Mouse (Mus musculus): ENCODE measurements around the gene Nynrin. TPM values are rescaled to one million over a fixed set of nuclear protein-coding genes. Genes with fewer than 3 reads are reported as not detected.

Gene Nynrin
- 0.48 and 0.84 TPM in 2 replicates for polyA plus RNA-seq (2021; fragmentation: Nextera tagmentation)
- long read RNA-seq, experiment 1, partial matches to known transcripts, result 1 of 6 reads
- long read RNA-seq, experiment 1, other reads (novel, unspliced or antisense), result 5 of 6 reads
- long read RNA-seq, experiment 2, result 0 reads

DNA sequence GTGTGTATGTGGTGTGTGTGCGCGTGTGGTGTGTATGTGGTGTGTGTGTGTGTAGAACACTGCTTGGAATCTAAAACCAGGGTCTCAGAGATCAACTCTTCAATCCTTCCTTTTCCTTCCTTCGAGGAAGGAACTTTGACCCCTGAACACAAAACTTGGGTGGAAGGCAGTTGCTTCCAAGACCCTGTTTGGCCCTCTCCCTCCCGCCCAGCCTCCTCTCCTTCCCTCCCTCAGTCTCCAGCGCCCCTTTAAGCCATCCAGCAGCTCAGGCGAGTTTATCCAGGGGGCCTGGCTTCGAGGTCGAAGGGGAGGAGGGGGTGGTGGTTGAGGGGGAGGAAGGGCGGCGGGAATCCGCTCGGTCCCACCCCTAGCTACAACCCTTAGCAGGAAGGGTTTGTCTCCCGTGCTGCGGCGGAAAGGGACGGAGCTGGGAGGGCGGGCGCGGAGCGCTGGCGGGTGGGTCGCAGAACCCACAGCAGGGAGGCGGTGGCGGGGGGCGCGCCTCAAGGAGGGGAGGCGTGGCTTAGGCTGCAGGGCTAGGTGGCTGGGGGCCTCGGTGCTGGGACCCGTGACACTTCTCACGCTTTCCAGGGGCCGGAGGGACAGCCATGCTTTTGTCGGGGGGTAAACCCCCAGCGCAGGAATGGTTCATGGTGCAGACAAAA lies at the start of gene Nynrin:
Nynrin (plus strand) TSS at position 390 of the 665 bp plus-strand sequence.

DNA sequence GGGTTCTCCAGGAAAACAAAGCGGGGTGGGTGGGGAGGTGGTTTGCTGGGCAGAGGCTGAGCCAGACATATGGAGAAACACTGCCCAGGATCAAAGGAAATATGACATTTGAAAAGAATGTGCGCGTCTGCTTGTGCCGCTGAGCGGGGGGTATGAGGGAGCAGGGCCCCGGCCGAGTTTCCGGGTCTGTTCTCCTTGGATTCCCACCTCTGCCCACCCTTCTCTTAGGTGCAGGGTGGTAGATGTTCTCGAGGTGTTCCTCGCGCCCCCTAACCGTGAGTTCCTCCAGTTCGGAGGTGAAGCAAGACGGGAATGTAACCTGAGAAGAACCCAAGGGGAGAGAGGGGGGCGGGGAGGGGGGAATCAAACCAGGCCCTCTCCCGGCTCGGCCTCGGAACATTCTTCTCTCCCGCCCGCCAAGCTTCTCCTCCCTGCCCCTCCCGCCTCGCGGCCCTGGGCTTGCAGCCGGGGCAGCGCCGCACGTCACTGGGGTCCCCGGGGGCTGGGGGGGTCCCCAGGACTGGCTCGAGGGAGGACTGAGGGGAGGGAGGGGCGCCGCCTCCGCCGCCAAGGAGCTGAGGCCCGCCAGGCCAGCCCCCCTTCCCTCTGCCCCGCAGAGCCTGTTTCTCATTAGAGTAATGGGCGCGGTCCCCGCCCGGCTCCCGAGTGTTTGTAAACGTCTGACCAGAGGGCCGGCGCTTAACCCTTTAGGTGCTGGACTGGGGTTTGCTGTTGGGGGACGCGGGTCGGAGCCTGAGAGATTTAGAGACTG lies 30.6 kb upstream of the Nynrin start, which contains the start of gene Nfatc4:
Nfatc4 (plus strand) TSS at position 154 of the 772 bp plus-strand sequence.

DNA sequence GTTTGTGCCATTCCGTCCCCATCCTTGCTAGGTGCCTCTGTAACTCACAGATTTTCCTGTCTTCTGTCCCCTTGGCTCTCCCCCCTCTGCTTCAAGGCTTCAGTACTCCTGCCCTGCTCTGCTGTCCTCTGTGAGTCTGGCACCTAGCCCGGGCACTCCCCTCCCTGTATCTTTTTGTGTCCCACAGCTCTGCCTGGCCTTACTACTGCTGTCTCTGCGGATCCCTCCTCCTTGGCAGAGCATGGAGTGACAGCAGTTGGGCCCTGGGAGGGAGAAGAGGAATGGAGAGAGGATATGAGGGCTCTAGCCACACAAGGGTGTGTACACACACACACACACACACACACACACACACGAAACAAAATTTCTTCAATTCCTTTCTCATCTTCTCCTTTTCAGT lies 30.4 kb downstream of the Nynrin start, which contains the start of gene Cbln3:
Cbln3 (minus strand) TSS at position 227 of the 400 bp plus-strand sequence.

DNA sequence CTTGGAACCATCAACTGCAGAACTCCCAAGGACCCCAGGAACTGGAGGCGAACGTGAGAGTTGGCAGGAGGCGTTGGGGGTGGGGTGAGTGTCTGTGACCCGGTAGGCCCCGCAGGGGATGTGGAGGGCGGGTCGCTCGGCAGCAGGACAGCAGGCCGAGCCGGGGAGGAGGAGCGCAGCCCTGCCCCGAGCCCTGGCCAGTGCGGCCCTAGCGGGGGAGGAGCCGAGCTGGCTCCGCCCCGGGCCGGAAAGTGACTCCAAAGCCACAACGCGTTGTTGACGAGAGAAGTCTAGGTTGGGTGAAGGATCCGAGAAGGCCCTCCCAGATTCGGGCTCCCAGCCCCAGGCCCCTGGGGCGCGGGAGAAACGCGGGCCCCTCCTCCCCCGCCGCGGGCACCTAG lies 30.9 kb downstream of the Nynrin start, which contains the start of gene Khnyn:
Khnyn (plus strand) TSS at position 235 of the 401 bp plus-strand sequence.

DNA sequence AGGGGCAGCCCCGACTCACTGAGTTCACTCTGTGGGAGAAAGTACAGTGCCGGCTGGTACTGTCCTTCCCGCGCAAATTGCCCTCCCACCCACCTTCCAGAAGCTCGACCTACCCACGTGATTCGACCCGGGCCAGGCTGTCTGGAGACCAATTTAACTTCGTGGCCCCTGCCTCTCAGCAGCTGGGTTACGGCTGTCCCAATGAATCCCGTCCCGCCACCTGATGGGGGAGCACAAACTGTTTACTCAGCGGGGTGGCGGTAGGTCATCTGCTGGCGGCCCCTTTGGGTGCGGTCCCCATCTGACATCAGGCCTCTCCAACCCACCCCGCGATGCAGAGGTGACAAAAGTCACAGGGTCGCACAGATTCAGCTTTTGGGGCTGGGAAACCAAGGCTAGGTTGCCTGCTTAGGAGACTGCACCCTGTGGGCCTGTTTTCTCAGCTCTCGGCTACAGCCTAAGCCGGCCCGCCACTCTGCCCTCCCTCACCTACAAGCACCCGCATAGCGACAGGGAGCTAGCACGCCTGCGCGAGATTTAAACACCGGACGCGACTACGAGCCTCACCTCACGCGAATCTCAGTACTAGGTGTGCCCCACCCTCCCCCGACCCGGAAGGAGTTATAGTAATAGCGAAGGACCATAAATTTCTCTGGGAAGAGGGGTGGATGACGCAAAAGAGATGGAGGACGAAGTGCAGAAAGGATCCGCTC lies 46.0 kb downstream of the Nynrin start, which contains the start of gene Sdr39u1:
Sdr39u1 (minus strand) TSS at position 593 of the 713 bp plus-strand sequence.

Other genes with a start within 250 kb of the Nynrin start
- gene Rec8, start 236.0 kb upstream of the Nynrin start, polyA plus RNA-seq (2021; fragmentation: Nextera tagmentation), result 0.65 and 1.0 TPM in 2 replicates
- 40.6 and 51.1 TPM in 2 replicates for gene Ipo4, start 218.1 kb upstream of the Nynrin start, polyA plus RNA-seq (2021; fragmentation: Nextera tagmentation)
- gene Gm49378, start 216.1 kb upstream of the Nynrin start, polyA plus RNA-seq (2021; fragmentation: Nextera tagmentation), result 0.55 TPM in 1 of 2 replicates, not detected in the other
- 24.9 and 28.7 TPM in 2 replicates for gene Tm9sf1, start 210.2 kb upstream of the Nynrin start, polyA plus RNA-seq (2021; fragmentation: Nextera tagmentation)
- 0.11 and 0.22 TPM in 2 replicates for gene Tssk4, start 203.8 kb upstream of the Nynrin start, polyA plus RNA-seq (2021; fragmentation: Nextera tagmentation)
- gene Mdp1, start 193.5 kb upstream of the Nynrin start, polyA plus RNA-seq (2021; fragmentation: Nextera tagmentation), result 55.6 and 68.7 TPM in 2 replicates
- 21.2 and 26.0 TPM in 2 replicates for gene Gmpr2, start 182.1 kb upstream of the Nynrin start, polyA plus RNA-seq (2021; fragmentation: Nextera tagmentation)
- 603 and 676 TPM in 2 replicates for gene Nedd8, start 181.9 kb upstream of the Nynrin start, polyA plus RNA-seq (2021; fragmentation: Nextera tagmentation)
- 12.0 and 12.5 TPM in 2 replicates for gene Tinf2, start 172.2 kb upstream of the Nynrin start, polyA plus RNA-seq (2021; fragmentation: Nextera tagmentation)
- not detected in 2 replicates for gene Tgm1, start 140.1 kb upstream of the Nynrin start, polyA plus RNA-seq (2021; fragmentation: Nextera tagmentation)
- 37.3 and 41.7 TPM in 2 replicates for gene Rabggta, start 131.7 kb upstream of the Nynrin start, polyA plus RNA-seq (2021; fragmentation: Nextera tagmentation)
- gene Dhrs1, start 108.3 kb upstream of the Nynrin start, polyA plus RNA-seq (2021; fragmentation: Nextera tagmentation), result 121 and 123 TPM in 2 replicates
- 7.6 and 7.7 TPM in 2 replicates for gene Nop9, start 108.3 kb upstream of the Nynrin start, polyA plus RNA-seq (2021; fragmentation: Nextera tagmentation)
- gene Cideb, start 95.6 kb upstream of the Nynrin start, polyA plus RNA-seq (2021; fragmentation: Nextera tagmentation), result 4.6 and 5.6 TPM in 2 replicates
- gene Ltb4r2, start 92.6 kb upstream of the Nynrin start, polyA plus RNA-seq (2021; fragmentation: Nextera tagmentation), result 0.40 and 0.45 TPM in 2 replicates
- gene Ltb4r1, start 88.0 kb upstream of the Nynrin start, polyA plus RNA-seq (2021; fragmentation: Nextera tagmentation), result not detected in 2 replicates
- gene Adcy4, start 69.9 kb upstream of the Nynrin start, polyA plus RNA-seq (2021; fragmentation: Nextera tagmentation), result 1.2 and 2.1 TPM in 2 replicates
- gene Ripk3, start 65.1 kb upstream of the Nynrin start, polyA plus RNA-seq (2021; fragmentation: Nextera tagmentation), result 0.34 TPM in 1 of 2 replicates, not detected in the other
- 0.15 and 0.23 TPM in 2 replicates for gene Nfatc4, start 30.9 kb upstream of the Nynrin start, polyA plus RNA-seq (2021; fragmentation: Nextera tagmentation)
- gene Cbln3, start 30.4 kb downstream of the Nynrin start, polyA plus RNA-seq (2021; fragmentation: Nextera tagmentation), result 0.06 and 0.11 TPM in 2 replicates
- gene Khnyn, start 30.9 kb downstream of the Nynrin start, polyA plus RNA-seq (2021; fragmentation: Nextera tagmentation), result 2.4 and 2.6 TPM in 2 replicates
- 189 and 204 TPM in 2 replicates for gene Sdr39u1, start 46.3 kb downstream of the Nynrin start, polyA plus RNA-seq (2021; fragmentation: Nextera tagmentation)
- gene Cma1, start 90.7 kb downstream of the Nynrin start, polyA plus RNA-seq (2021; fragmentation: Nextera tagmentation), result not detected in 2 replicates
- gene Cma2, start 97.0 kb downstream of the Nynrin start, polyA plus RNA-seq (2021; fragmentation: Nextera tagmentation), result not detected in 2 replicates
- gene Mcpt1, start 164.0 kb downstream of the Nynrin start, polyA plus RNA-seq (2021; fragmentation: Nextera tagmentation), result not detected in 2 replicates
- gene Mcpt9, start 176.5 kb downstream of the Nynrin start, polyA plus RNA-seq (2021; fragmentation: Nextera tagmentation), result not detected in 2 replicates
- not detected in 2 replicates for gene Mcpt2, start 188.0 kb downstream of the Nynrin start, polyA plus RNA-seq (2021; fragmentation: Nextera tagmentation)
- gene Mcpt4, start 208.3 kb downstream of the Nynrin start, polyA plus RNA-seq (2021; fragmentation: Nextera tagmentation), result not detected in 2 replicates
- gene Mcpt8, start 231.3 kb downstream of the Nynrin start, polyA plus RNA-seq (2021; fragmentation: Nextera tagmentation), result not detected in 2 replicates
- not detected in 2 replicates for gene Ctsg, start 248.6 kb downstream of the Nynrin start, polyA plus RNA-seq (2021; fragmentation: Nextera tagmentation)

Data from left cerebral cortex, adult 6 months (tissue).